Mouse (Mus musculus) left cerebral cortex, postnatal 36 days (tissue): ENCODE results near the gene Klhl42. TPM values are rescaled to one million over a fixed set of nuclear protein-coding genes. Genes with fewer than 3 reads are reported as not detected.
A peak's percentile ranks its signal among the peaks of the same experiment; 100 is the strongest.

Experiments
- DNase-seq, 2 experiments: peaks; one replicate each; pipeline ENCODE4 v3.0.0; 2021 to 2022; ENCODE audit warnings: low spot score in 2 of 2, mixed read lengths in 1 of 2
- intact Hi-C: fragments of 180-260 bp; cut with DNase I; formaldehyde crosslinking; loops from one replicate; pipeline ENCODE4 v1.15.1; 2025
- total RNA-seq, 2 experiments: library from RNA; stranded (reverse); gene quantifications; 2 replicates each; pipeline ENCODE4 v1.2.3; 2021

Klhl42 gene
- total RNA-seq, 2 experiments from 2014 or later = 20.1 to 22.4 TPM

GRCm38 (mm10) chr6:147138260-147138659, 47.1 kb downstream of the Klhl42 start:
- intact Hi-C loops = no loop called here
- DNase-seq = no peak

GRCm38 (mm10) chr6:147140600-147141154, 49.5 kb downstream of the Klhl42 start:
- no peak for DNase-seq
- intact Hi-C loops = no loop called here

DNA sequence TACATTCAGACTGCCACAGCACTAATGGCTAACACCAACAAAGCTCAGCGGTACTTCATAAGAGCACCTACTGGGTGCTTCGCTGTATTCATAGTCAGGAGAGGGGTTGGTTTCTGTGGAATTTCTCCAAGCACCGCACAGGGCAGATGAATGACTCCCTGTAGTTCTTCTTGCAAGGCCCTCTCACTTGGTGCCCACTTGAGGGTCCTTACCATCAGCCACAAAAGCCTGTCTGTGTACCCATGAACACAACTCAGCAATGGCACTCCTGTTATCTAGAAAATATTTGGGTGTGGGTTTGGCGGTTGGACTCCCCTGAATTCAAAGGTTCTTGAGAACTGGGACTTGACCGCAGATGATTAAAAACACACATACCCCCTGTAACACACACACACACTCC, 53.5 kb downstream of the Klhl42 start:
- intact Hi-C loops = no loop called here
- no peak for DNase-seq

DNA sequence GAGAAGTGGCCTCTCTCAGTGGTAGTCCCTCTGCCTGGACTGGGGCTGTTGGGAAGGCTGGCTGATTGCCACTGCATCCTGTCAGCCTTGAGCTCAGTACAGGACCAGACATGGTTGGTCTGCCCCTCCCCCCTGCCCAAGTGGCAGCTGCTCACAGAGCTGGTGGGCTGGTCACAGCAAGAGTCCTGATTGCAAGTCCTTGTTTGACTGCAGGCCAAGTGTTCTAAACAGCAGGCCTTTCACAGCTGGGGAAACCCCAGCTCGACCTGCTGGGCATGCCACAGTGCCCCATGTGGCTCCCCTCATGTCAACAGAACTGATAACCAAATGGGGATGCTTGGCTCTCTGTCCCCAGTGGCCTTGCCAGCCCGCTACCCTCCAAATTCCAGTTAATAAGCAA, 54.1 kb downstream of the Klhl42 start:
- peak in 1 of 2 experiments; percentile 22 for DNase-seq
- intact Hi-C loops = no loop called here

DNA sequence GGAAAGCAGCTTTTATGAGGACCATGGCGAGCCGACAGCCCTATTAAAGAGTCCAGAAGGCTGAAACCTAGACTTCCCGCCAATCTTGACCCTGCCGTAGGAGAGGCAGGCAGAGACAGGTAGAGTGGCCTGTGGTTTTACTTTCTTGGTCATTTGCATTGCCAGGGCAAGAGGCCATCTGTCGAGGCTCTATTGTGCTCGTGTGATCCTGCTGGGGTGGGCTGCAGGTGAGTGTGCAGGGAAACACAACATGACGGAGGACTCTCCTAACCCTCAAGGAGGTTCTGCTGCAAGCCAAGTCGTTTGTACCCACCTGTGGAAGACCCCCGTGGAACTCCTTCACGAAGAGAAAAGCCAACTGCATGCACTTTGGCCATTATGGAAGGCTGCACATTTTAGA, 54.6 kb downstream of the Klhl42 start:
- no peak for DNase-seq
- intact Hi-C loops = no loop called here

- no peak for DNase-seq
- intact Hi-C loops = no loop called here
These were observed 59.9 kb downstream of the Klhl42 start for GRCm38 (mm10) chr6:147151069-147151468.

DNA sequence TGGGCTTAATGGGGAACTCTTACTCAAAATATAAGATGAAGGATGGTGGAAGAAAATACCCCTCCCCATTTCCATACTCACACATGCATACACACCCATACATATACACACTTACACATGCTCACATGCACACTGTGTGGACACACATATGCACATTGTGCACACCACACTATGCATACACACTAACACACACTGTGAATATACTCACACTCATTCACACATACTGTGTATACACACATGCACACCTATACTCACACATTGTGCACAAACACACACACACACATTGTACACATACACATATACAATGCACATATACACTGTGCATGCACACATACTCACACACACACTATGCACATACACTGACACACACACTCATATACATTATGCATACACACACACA, 60.7 kb downstream of the Klhl42 start:
- intact Hi-C loops = no loop called here
- DNase-seq = no peak

- intact Hi-C loops = no loop called here
- DNase-seq = no peak
These were observed 63.9 kb downstream of the Klhl42 start for GRCm38 (mm10) chr6:147155085-147155484.

DNA sequence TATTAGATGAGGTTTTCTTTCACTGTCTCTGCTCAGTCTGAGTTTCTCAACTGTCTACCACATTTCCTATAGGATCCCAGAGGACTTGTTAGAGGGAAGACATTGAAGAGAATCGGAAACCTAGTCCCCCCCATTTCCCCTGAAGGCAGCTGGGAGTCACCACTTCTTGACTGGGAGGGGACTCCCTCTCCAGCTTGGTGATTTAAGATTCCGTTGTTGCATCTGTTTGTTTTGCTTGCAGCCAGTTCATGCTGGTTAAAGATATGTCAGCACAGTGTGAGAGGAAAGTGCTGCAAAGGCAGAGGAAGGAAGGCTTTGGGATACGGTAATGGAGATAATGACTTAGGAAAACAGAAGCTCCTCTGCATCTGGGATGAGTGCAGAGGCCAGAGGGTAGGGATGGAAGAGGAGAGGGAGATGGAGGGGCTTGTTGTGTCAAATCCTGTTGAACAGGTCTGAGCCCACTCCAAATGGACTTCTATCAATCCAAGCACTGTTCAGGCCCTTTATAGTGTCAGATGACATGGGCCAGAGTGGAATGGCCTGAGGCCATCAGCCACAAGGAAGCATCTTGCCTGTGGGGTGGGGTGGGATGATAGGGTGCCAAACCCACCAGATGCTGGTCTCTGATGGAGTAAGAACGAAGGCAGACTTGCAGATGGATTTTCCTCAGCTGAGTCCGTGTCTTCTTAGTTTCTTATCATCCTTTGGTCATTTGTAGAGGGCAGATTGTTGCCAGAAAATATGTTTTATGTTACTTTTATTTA, 70.8 kb downstream of the Klhl42 start:
- no peak for DNase-seq
- intact Hi-C loops = no loop called here

Other genes with a start within 250 kb of the Klhl42 start
- gene Smco2, start 241.3 kb upstream of the Klhl42 start, total RNA-seq = not detected
- gene Ppfibp1, start 202.9 kb upstream of the Klhl42 start, total RNA-seq = 10 to 100 TPM; 47.8 to 63.8 TPM
- gene 1700034J05Rik, start 137.0 kb upstream of the Klhl42 start, total RNA-seq = not detected
- 1 to 10 TPM; 1.1 to 2.7 TPM for gene Rep15, start 58.8 kb upstream of the Klhl42 start, total RNA-seq
- 10 to 100 TPM; 45.2 to 52.9 TPM for gene Mrps35, start 48.6 kb upstream of the Klhl42 start, total RNA-seq
- gene Mansc4, start 4.3 kb upstream of the Klhl42 start, total RNA-seq = under 1 TPM in 1 of 2 experiments, not detected in 1; 0.30 TPM
- 1 to 10 TPM; 4.9 TPM for gene Pthlh, start 172.8 kb downstream of the Klhl42 start, total RNA-seq